Mouse (Mus musculus) thymus, adult 2 months (tissue): ENCODE measurements around the gene Ankrd55.

Experiments used
- CTCF ChIP-seq: fragments of 200-500 bp; IDR thresholded peaks from 2 replicates; pipeline ENCODE4 v1.5.1; 2012; ENCODE audit warnings: mild to moderate bottlenecking, control low read depth, low read length, moderate library complexity, borderline replicate concordance; ENCODE audit not compliant: control insufficient read depth, poor library complexity, insufficient read depth; ENCODE audit errors: extremely low read depth
- POLR2A ChIP-seq: fragments of 200-500 bp; IDR thresholded peaks from 2 replicates; pipeline ENCODE4 v1.6.1; 2012; ENCODE audit warnings: mild to moderate bottlenecking, low read length, control low read depth, moderate library complexity; ENCODE audit not compliant: control insufficient read depth, poor library complexity, insufficient read depth; ENCODE audit errors: extremely low read depth

DNA sequence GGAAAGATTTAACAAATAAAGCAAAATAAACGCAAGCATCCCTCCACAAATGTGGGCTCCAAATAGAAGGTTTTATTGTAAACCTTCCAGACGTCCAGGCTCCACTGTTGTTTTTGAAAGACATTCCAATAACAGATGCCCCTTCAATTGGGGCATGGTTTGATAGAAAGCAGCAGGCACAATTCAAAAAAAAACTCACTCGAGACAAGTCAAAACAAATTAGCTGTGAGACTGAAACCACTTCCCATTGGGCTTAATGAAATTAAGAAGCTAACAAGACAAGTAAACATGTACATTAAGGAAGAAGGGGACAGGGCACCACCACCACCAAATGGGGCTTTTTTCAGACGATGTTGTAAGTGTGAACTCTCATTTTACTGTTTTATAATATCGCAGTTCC is 43.1 kb upstream of the Ankrd55 start:
- TF ChIP-seq CTCF (no peak), POLR2A (no peak)
